Mouse (Mus musculus) adrenal gland, postnatal 25 days (tissue): ENCODE results near the gene Setd5. TPM values are rescaled to one million over a fixed set of nuclear protein-coding genes. Genes with fewer than 3 reads are reported as not detected.

Experiments
- DNase-seq: peaks from one replicate; pipeline ENCODE4 v3.0.0; 2021; ENCODE audit warnings: mixed read lengths
- total RNA-seq: library from RNA; stranded (reverse); gene quantifications from 2 replicates; pipeline ENCODE4 v1.2.3, GENCODE M21; 2021

Setd5 gene
- total RNA-seq, 1 experiment from 2014 or later = 128 TPM

DNA sequence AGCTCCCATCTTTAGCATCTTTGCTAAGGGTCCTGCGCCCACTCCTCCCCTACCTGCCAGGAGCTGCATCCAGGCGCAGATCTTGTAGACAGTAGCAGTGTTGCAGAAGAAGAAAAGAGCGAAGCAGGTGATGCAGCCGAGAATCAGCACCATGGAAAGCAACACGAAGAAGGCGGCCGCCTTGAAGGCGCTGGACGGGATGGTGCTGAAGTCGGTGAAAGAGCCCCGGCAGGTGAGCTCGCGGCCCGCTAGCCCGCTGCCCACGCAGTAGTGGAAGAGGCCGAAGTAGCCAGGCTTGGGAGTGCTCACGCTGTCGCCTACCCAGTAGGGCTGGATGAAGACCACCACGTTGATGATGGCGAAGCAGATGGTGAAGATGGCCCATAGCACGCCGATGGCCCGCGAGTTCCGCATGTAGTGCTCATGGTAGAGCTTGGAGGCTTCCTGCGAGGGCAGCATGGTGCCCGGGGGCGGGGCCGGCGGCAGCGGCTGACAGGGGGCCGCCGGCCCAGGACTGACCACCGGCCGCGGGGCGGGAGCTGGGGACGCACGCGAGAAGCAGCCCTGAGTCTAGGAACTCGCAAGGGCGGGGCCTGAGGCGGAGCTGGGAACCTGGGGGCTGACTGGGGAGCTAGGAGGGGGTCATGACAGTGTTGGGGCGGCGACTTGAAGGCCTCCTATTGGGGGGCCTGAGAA is 116.7 kb downstream of the Setd5 start:
- DNase-seq = peak; percentile 28

DNA sequence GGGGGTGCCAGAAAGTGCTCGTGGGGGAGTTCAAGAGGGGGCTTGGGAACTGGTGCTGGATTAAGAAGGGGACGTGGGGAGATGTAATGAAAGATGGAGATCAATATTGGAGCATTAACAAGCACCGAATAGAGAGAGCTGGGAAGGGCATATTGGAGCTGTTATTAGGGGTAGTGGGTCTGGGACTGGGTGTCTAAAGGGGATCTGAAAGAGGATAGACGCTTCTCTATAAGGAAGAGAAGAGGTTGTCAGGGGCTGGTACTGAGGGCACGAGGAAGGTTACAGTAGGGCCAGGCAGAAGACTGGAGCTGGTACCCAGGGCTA is 117.3 kb downstream of the Setd5 start:
- DNase-seq = no peak

DNA sequence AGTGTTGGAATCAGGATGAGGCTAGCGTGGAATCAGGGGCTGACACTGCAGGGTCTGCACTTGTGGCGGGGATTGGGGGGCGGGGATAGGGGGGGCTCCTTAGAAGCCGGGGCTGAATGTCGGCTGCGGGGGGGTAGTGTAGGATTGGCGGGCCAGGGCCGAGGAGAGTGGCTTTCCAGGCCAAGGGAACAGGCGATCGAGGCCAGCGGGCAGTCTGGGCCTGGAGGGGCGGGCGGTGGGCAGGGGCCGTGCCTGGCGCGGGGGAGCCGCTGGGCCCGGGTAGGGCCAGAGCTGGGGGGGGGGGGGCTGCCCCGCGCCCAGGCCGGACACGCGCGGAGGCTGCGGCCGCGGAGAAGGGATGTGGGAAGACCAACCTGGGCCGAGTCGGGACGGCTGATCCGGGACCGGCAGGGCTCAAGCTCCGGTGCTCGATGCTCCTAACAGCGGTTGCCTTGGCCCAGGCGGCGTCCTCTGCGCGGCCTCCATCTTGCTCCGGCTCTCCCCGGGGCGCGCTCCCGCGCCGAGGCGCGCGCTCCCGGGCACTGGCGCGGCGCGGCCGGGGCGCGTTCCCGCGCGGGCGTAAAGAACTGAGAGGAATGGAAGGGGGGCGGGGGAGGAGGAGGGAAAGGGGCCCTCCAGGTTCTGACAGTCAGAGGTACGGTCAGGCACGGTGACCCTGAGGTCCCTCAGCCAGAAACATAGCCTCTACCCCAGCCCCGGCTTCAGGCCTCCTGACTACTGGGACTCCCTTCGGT is 117.9 kb downstream of the Setd5 start, which contains the start of gene Lhfpl4:
TSS of gene Lhfpl4 (minus strand) at position 544 of the 755 bp plus-strand sequence.
- peak; percentile 13 for DNase-seq

DNA sequence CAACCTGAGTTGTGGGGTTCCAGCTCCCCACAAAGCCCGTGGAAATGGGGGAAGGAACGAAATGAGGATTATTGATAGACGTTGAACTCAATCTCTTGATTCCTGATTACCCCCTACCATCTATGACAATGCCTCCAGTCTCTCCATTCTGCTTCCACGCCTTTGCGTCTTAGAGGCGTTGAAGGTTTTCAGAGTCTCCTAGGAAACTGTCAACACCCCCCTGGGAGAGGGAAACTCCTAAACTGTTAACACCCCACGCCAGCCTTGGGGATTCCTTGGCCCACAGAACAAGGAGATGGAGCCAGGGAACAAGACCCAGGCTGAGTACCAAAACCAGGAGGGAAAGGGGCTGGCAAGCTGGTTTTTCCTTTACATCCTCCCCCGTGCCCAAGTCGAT is 118.4 kb downstream of the Setd5 start:
- no peak for DNase-seq

Other genes starting within 250 kb of the Setd5 start
- gene Srgap3, start 130.1 kb upstream of the Setd5 start, total RNA-seq = 22.0 and 25.1 TPM in 2 replicates
- 39.1 and 48.1 TPM in 2 replicates for gene Thumpd3, start 31.1 kb upstream of the Setd5 start, total RNA-seq
- gene Lhfpl4, start 118.0 kb downstream of the Setd5 start, total RNA-seq = 2.8 and 5.0 TPM in 2 replicates
- 23.0 and 30.9 TPM in 2 replicates for gene Mtmr14, start 160.5 kb downstream of the Setd5 start, total RNA-seq
- gene Cpne9, start 204.9 kb downstream of the Setd5 start, total RNA-seq = 0.85 and 1.4 TPM in 2 replicates
- gene Brpf1, start 229.8 kb downstream of the Setd5 start, total RNA-seq = 27.8 and 32.9 TPM in 2 replicates
- 16.7 and 19.9 TPM in 2 replicates for gene Ogg1, start 249.6 kb downstream of the Setd5 start, total RNA-seq